Mouse (Mus musculus) cerebellum, adult 2 months (tissue): Measurements from ENCODE around the gene Ccdc88c.

Experiments used
- CTCF ChIP-seq: fragments of 200-500 bp; IDR thresholded peaks from 2 replicates; pipeline ENCODE4 v1.5.1; 2011; ENCODE audit warnings: low read depth, mild to moderate bottlenecking, control low read depth, low read length, moderate library complexity, borderline replicate concordance; ENCODE audit not compliant: insufficient read depth
- POLR2A ChIP-seq: fragments of 200-500 bp; IDR thresholded peaks from 2 replicates; pipeline ENCODE4 v1.6.1; 2011; ENCODE audit warnings: low read length, control low read depth, borderline replicate concordance; ENCODE audit not compliant: insufficient read depth

- TF ChIP-seq POLR2A (no peak), CTCF (no peak)
These were observed 83.4 kb downstream of the Ccdc88c start for GRCm38 (mm10) chr12:100945501-100945900.
